Mouse (Mus musculus): ENCODE data around the gene Tcl1b2. TPM values are rescaled to one million over a fixed set of nuclear protein-coding genes. Genes with fewer than 3 reads are reported as not detected.
"Not testable (repeated sequence)": the region's sequence is repeated elsewhere in the genome, so short reads cannot be mapped to it uniquely, and the experiment has no call there.

The Tcl1b2 gene
- total and polyA plus RNA-seq, 3 experiments, result not detected

GRCm38 (mm10) chr12:105127607-105128006 is 18.2 kb upstream of the Tcl1b2 start:
- no peaks in the 10 kb centered on the region for H3K27me3 ChIP-seq (ENCODE audit: insufficient read depth, low read length)
- TF ChIP-seq GATA1 (IDR thresholded peaks at IDR 0.05; ENCODE audit: borderline replicate concordance, low read length) (no peak), POLR2AphosphoS5 (IDR thresholded peaks at IDR 0.05; ENCODE audit: insufficient replicate concordance, low read depth, low read length) (no peak), CTCF (IDR thresholded peaks at IDR 0.05; ENCODE audit: low read depth, low read length) (no peak), GATA2 (IDR thresholded peaks at IDR 0.05; ENCODE audit: borderline replicate concordance, low read depth, low read length) (no peak), TAL1 (conservative IDR thresholded peaks at IDR 0.05; ENCODE audit: low read depth, low read length) (no peak)
- no peaks in the 10 kb centered on the region for H3K4me1 ChIP-seq (ENCODE audit: insufficient read depth, low read depth, low read length)
- ATAC-seq (ENCODE audit: extremely low read depth, insufficient number of reproducible peaks, low FRiP score, poor library complexity, severe bottlenecking) (no peak), DNase-seq (ENCODE audit: low spot score) (no peak)
- H3K36me3 ChIP-seq (replicated peaks), result no peaks in the 10 kb centered on the region
- peaks cover 3% of the 10 kb centered on the region; the same call in 1 of the 2 replicates for H3K9me3 ChIP-seq (replicated peaks)
- no peak overlapping the region for H3K4me3 ChIP-seq (ENCODE audit: low read depth, low read length)

- H3K9me3 ChIP-seq (replicated peaks); ATAC-seq (ENCODE audit: extremely low read depth, insufficient number of reproducible peaks, low FRiP score, poor library complexity, severe bottlenecking); H3K4me3 ChIP-seq (ENCODE audit: low read depth, low read length); H3K27me3 ChIP-seq (ENCODE audit: insufficient read depth, low read length); H3K36me3 ChIP-seq (replicated peaks); DNase-seq (ENCODE audit: low spot score); H3K4me1 ChIP-seq (ENCODE audit: insufficient read depth, low read depth, low read length): not testable (repeated sequence)
Measured at GRCm38 (mm10) chr12:105129494-105130205, 16.2 kb upstream of the Tcl1b2 start.

GRCm38 (mm10) chr12:105134167-105134566 is 11.6 kb upstream of the Tcl1b2 start:
- ATAC-seq (ENCODE audit: extremely low read depth, insufficient number of reproducible peaks, low FRiP score, poor library complexity, severe bottlenecking), result not testable (repeated sequence)

GRCm38 (mm10) chr12:105134826-105135225 is 11.0 kb upstream of the Tcl1b2 start:
- not testable (repeated sequence) for H3K9me3 ChIP-seq (replicated peaks); H3K4me3 ChIP-seq (ENCODE audit: low read depth, low read length); DNase-seq (ENCODE audit: low spot score); H3K27me3 ChIP-seq (ENCODE audit: insufficient read depth, low read length); H3K4me1 ChIP-seq (ENCODE audit: insufficient read depth, low read depth, low read length); H3K36me3 ChIP-seq (replicated peaks); ATAC-seq (ENCODE audit: extremely low read depth, insufficient number of reproducible peaks, low FRiP score, poor library complexity, severe bottlenecking)

More at GRCm38 (mm10) chr12:105134167-105134566, 11.6 kb upstream of the Tcl1b2 start:
- not testable (repeated sequence) for H3K36me3 ChIP-seq (replicated peaks); H3K4me3 ChIP-seq (ENCODE audit: low read depth, low read length); H3K27me3 ChIP-seq (ENCODE audit: insufficient read depth, low read length); DNase-seq (ENCODE audit: low spot score); H3K4me1 ChIP-seq (ENCODE audit: insufficient read depth, low read depth, low read length); H3K9me3 ChIP-seq (replicated peaks)

- H3K9me3 ChIP-seq (replicated peaks); H3K4me1 ChIP-seq (ENCODE audit: insufficient read depth, low read depth, low read length); ATAC-seq (ENCODE audit: extremely low read depth, insufficient number of reproducible peaks, low FRiP score, poor library complexity, severe bottlenecking); H3K27me3 ChIP-seq (ENCODE audit: insufficient read depth, low read length); DNase-seq (ENCODE audit: low spot score); H3K4me3 ChIP-seq (ENCODE audit: low read depth, low read length); H3K36me3 ChIP-seq (replicated peaks): not testable (repeated sequence)
Measured at GRCm38 (mm10) chr12:105137729-105138128, 8.1 kb upstream of the Tcl1b2 start.

GRCm38 (mm10) chr12:105143096-105143495 is 2.7 kb upstream of the Tcl1b2 start:
- no peaks in the 10 kb centered on the region for H3K36me3 ChIP-seq (replicated peaks)
- H3K9me3 ChIP-seq (replicated peaks), result peaks cover 30% of the 10 kb centered on the region
- H3K4me1 ChIP-seq (ENCODE audit: insufficient read depth, low read depth, low read length), result no peaks in the 10 kb centered on the region
- H3K27me3 ChIP-seq (ENCODE audit: insufficient read depth, low read length), result no peaks in the 10 kb centered on the region
- DNase-seq (ENCODE audit: low spot score) (no peak), ATAC-seq (ENCODE audit: extremely low read depth, insufficient number of reproducible peaks, low FRiP score, poor library complexity, severe bottlenecking) (no peak)
- no peak for TF ChIP-seq GATA1 (IDR thresholded peaks at IDR 0.05; ENCODE audit: borderline replicate concordance, low read length)
- no peak overlapping the region for H3K4me3 ChIP-seq (ENCODE audit: low read depth, low read length)

GRCm38 (mm10) chr12:105144928-105145327 is 886 bp upstream of the Tcl1b2 start:
- peaks cover 31% of the 10 kb centered on the region for H3K9me3 ChIP-seq (replicated peaks)
- not testable (repeated sequence) for ATAC-seq (ENCODE audit: extremely low read depth, insufficient number of reproducible peaks, low FRiP score, poor library complexity, severe bottlenecking); H3K4me1 ChIP-seq (ENCODE audit: insufficient read depth, low read depth, low read length); H3K36me3 ChIP-seq (replicated peaks); DNase-seq (ENCODE audit: low spot score); H3K4me3 ChIP-seq (ENCODE audit: low read depth, low read length); H3K27me3 ChIP-seq (ENCODE audit: insufficient read depth, low read length)

GRCm38 (mm10) chr12:105155286-105155685 is 9.5 kb downstream of the Tcl1b2 start:
- H3K4me1 ChIP-seq (ENCODE audit: insufficient read depth, low read depth, low read length); H3K4me3 ChIP-seq (ENCODE audit: low read depth, low read length); DNase-seq (ENCODE audit: low spot score); ATAC-seq (ENCODE audit: extremely low read depth, insufficient number of reproducible peaks, low FRiP score, poor library complexity, severe bottlenecking); H3K36me3 ChIP-seq (replicated peaks); H3K27me3 ChIP-seq (ENCODE audit: insufficient read depth, low read length): not testable (repeated sequence)
- peaks cover 50% of the 10 kb centered on the region for H3K9me3 ChIP-seq (replicated peaks)

All from G1E (cell line).